Mouse (Mus musculus) kidney, adult 18-20 months (tissue): ENCODE measurements around the gene Gm5728.
"Not testable (repeated sequence)": the region's sequence is repeated elsewhere in the genome, so short reads cannot be mapped to it uniquely, and the experiment has no call there.

ENCODE experiments used
- DNase-seq: peaks from one replicate; pipeline ENCODE4 v3.0.0; 2021

Gm5728 gene

GRCm38 (mm10) chr7:20375310-20375709 is at the start of gene Gm5728:
TSS of gene Gm5728 (minus strand) at chr7:20375410.
- not testable (repeated sequence) for DNase-seq

DNA sequence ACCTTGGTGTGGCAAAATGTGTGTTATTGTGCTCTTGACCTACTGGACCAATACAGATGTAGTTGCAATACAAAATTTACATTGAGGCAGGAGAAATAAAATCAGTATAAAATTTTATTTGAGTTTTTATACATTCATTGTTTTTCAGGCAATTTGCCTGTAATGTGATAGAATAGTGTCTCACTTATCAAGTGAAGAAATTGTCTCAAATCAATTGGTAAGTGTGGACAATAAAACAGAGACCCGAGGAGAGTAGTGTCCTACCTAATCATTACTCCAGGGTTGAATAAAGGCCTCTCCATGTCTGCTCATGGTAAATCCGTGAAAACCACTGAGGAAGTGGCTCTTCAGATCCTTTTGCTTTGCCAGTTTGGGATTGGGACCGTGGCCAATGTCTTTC is 42.4 kb upstream of the Gm5728 start, which contains the start of gene Vmn1r100:
Gene Vmn1r100, plus strand, starts transcription at position 301 of the 400 bp plus-strand sequence.
- not testable (repeated sequence) for DNase-seq

GRCm38 (mm10) chr7:20333965-20334364 is 41.2 kb downstream of the Gm5728 start, which contains the start of gene Gm4133:
TSS of gene Gm4133 (minus strand) at chr7:20334065.
- not testable (repeated sequence) for DNase-seq
